Mouse (Mus musculus): ENCODE data around the gene Zbtb45.
A peak's percentile ranks its signal among the peaks of the same experiment; 100 is the strongest.

Zbtb45 gene

DNA sequence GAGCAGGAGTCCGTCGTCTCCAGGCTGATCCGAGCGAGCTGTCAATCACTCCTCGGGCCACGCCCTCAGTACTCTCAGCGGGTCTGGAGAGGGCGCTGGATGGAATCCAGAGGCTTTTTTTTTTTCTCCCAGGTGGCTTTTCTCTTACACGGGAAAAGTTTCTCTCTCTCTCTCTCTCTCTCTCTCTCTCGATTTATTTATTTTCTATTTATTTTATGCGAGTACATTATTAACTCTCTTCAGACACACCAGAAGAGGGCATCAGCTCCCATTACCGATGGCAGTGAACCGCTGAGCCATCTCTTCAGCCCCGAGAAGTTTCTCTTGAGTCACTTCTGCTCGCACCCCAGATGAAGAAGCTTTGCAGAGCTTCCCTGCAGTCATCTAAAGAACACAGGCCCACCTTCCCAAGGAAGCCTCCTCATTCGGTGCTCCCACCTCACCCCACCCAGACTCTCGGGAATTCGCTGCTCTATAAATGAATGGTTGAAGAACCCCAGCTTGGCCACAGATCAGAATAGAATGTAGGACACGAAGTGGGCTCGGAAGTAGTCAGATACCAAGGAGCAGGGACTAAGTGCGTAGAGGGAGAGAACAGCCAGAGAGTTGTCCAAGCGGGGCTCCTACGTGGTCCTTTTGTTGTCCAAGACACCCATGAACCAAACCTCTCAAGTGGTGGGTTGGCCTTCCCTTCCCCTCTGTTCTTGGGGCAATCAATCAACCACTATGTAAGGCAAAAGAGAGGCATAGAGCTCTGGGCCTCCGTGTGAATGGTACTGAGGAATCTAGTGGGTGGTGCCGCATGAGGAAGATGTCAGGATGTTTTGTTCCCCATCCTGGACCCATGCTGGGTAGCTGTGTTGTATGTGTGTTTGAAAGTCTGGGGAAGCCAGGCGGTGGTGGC, at the start of gene Zbtb45:
Gene Zbtb45, minus strand, starts transcription at position 30 of the 904 bp plus-strand sequence.
- peak; percentile 20 for DNase-seq (ENCODE audit: low read depth)

DNA sequence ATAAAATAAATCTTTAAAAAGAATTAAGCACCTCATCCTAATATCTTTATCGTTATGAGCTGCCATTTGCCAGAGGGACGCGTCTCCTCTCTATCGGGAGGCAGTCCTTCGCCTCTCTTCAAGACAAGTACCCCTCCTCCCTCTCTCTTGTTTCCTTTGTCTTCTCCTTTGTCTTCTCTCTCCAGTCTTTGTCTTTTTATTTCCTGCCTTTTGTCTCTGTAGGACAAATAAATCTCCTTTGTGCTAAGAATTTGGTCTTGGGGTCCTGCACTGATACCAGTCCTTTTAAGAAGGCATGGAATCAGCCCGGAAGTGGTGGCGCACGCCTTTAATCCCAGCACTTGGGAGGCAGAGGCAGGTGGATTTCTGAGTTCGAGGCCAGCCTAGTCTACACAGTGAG, 49.7 kb upstream of the Zbtb45 start:
- no peak for DNase-seq (ENCODE audit: low read depth)

- no peak for DNase-seq (ENCODE audit: low read depth)
Observed at GRCm38 (mm10) chr7:13056913-13057700, 47.3 kb upstream of the Zbtb45 start.

- DNase-seq (ENCODE audit: low read depth) = peak; percentile 97
Observed at GRCm38 (mm10) chr7:13054287-13055010, 44.6 kb upstream of the Zbtb45 start, which contains the start of gene Mzf1. Gene Mzf1 (minus strand): TSS chr7:13054764.

GRCm38 (mm10) chr7:13053961-13054286, 44.1 kb upstream of the Zbtb45 start:
- DNase-seq (ENCODE audit: low read depth) = no peak

- no peak for DNase-seq (ENCODE audit: low read depth)
Observed at GRCm38 (mm10) chr7:13053501-13053900, 43.7 kb upstream of the Zbtb45 start.

DNA sequence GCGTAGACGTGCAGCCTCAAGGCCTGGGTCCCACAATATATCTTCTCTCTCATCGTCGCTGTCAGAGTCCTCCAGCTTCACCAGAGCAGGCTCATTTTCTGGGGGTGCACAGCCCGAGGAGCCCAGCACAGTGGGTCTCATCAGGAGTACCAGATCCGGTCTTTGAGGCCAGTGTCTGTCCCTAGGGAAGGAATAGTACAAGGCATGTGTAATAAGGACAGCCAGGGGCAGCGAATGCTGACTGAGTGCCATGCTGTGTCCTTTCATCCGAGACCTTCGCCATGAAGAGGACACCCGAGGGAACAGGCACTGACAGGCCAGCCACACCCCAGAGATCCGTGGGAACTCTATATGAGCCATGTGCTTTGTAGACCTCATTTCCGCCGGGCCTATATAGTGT, 43.2 kb upstream of the Zbtb45 start:
- DNase-seq (ENCODE audit: low read depth) = no peak

DNA sequence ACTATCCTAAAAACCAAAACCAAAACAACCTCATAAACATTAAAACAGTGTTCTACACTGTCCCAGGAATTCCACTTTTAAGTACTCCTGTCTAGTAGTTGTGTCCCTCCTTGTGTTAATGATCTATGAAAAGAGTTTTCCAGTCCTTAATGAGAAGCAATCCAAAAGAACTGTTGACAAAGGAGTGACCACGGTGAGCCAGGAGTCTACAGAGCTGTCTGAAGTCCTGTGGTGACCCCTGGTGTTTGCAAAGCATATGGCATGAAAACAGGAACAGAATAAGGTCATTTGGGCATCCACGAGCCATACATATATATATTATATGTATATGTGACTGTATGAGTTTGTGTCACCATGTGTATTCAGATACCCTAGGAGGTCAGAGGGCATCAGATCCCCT, 36.2 kb upstream of the Zbtb45 start:
- peak; percentile 88 for DNase-seq (ENCODE audit: low read depth)

DNA sequence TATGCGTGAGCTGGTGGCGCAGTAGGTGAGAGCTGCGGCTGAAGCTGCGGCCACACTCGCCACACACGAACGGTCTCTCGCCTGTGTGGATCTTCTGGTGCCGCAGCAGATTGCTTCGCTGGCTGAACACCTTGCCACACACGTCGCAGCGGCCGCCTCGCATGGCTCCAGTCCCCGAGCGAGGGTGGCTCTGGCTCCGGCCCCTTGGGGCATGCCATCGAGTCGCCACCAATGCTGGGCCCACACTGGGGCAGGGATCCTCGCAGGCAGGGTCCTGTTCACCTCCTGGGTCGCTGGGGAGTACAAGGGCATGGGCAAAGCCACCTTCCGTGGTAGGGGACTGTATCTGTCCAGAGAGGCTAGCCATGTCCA, 34.4 kb upstream of the Zbtb45 start:
- no peak for DNase-seq (ENCODE audit: low read depth)

- DNase-seq (ENCODE audit: low read depth) = no peak
Observed at GRCm38 (mm10) chr7:13043445-13044253, 33.8 kb upstream of the Zbtb45 start.

- DNase-seq (ENCODE audit: low read depth) = no peak
Observed at GRCm38 (mm10) chr7:13043120-13043444, 33.2 kb upstream of the Zbtb45 start.

- DNase-seq (ENCODE audit: low read depth) = no peak
Observed at GRCm38 (mm10) chr7:13042511-13042910, 32.7 kb upstream of the Zbtb45 start.

- no peak for DNase-seq (ENCODE audit: low read depth)
Observed at GRCm38 (mm10) chr7:13041256-13041655, 31.4 kb upstream of the Zbtb45 start.

DNA sequence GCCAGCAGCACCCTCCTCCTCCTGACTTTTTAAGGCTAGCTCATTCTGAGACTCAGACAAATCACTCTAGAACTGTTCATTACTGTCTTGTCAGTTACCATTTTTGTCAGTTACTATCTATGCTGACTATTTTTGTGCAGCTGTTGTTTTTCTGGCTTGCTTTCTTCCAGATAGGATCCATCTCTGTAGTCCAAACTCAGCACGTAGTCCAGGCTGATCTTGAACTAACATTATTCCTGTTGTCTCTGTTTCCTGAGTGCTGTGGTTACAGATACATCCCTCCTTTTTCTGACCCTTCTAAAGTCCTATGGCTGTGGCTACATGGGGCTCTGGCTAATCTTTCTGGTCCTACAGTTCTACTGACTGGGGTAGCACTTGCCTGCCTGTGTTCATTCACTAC, 29.3 kb upstream of the Zbtb45 start:
- no peak for DNase-seq (ENCODE audit: low read depth)

DNA sequence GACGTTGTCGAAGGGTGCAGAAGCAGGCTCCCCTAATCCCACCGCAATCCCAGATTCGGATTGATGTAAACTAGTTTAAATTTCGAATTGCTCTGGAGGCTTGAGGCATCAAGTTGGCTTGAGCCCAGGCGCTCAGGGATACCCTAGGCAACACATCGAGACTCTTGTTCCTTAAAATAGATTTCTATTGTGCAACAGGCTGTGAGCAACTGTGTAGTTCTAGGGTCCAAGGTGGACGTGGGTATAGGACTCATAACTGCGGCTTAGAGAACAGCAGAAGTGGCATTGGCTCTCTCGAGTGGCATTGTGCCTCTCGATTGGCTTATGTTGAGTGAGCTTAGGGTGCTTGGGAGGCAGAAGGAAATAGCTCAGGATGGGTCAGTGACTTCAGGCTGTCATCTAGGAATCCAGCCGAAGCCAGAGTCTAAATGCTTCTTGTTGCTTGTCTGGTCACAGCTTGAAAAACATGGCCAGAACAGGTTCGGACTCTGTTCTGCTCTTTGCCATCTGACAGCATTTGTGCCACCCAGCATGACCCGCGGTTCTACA, 28.9 kb upstream of the Zbtb45 start:
- DNase-seq (ENCODE audit: low read depth) = peak; percentile 79

- peak; percentile 99 for DNase-seq (ENCODE audit: low read depth)
Observed at GRCm38 (mm10) chr7:13037901-13038555, 28.2 kb upstream of the Zbtb45 start, which contains the start of gene Ube2m. Gene Ube2m (minus strand): TSS chr7:13038275.

GRCm38 (mm10) chr7:13037366-13037765, 27.5 kb upstream of the Zbtb45 start:
- no peak for DNase-seq (ENCODE audit: low read depth)

GRCm38 (mm10) chr7:13036806-13037205, 27.0 kb upstream of the Zbtb45 start:
- DNase-seq (ENCODE audit: low read depth) = no peak

GRCm38 (mm10) chr7:13035211-13035855, 25.5 kb upstream of the Zbtb45 start:
- no peak for DNase-seq (ENCODE audit: low read depth)
